21 mouse cellular contexts compared by ENCODE assay signal in the genomic region with DNA sequence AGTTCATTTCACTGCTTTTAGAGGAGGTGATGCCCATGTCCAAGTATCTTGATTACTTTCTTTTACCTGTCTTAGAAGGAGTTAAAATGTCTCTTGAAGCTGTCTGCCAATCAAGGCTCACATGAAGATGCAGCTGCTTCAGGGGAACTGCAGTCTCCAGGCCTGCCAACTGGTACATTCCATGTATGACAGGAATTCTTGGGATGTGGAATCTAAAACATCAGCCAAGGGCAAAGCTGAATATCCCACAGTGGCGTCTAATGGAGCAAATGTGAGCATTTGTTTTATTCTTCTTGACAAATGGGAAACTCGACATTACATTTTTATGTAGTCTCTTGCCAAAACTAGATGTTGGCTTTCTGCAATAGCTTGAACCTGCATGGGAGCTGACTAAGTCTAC.
DNase-seq lines count a peak whose midpoint lies in the region; ATAC-seq lines count a peak whose summit lies in the region.
"Had no signal": no experiment of that assay in that cellular context is flagged by ENCODE, and none has a peak within 500 bp of the region (broad histone marks: within the 10 kb centered on the region; RNA-seq: fewer than 3 reads in every experiment).

No protein-coding gene starts in this region.

- no peak overlapping the region for H3K4me2 ChIP-seq in hindbrain, embryonic 14.5 days (replicated peaks)
- H3K4me2 ChIP-seq: embryonic facial prominence, embryonic 13.5 days; hindbrain, embryonic 15.5 days; stomach, embryonic 15.5 days had no signal

- H3K4me3 ChIP-seq in heart, embryonic 10.5 days, result no peak overlapping the region
- no peak overlapping the region for H3K4me3 ChIP-seq in hindbrain, embryonic 14.5 days (replicated peaks; ENCODE audit: low read length)
- H3K4me3 ChIP-seq: embryonic facial prominence, embryonic 13.5 days; gastrocnemius, adult 2 months; heart, adult 2 months; hindbrain, embryonic 15.5 days; midbrain, embryonic 10.5 days; stomach, embryonic 15.5 days had no signal

- WGBS in heart, embryonic 10.5 days, result 74% methylated on average over 2 of the region's 2 CpGs
- 85% methylated on average over 2 of the region's 2 CpGs for WGBS in hindbrain, embryonic 14.5 days

- DNase-seq in heart, adult 8-10 months (ENCODE audit: low spot score), result peak; percentile 7
- no peak for DNase-seq in heart, embryonic 10.5 days (ENCODE audit: low spot score)
- peak; percentile 11 for DNase-seq in kidney, postnatal 10 days
- DNase-seq in kidney, adult 18-20 months, result no peak
- peak; percentile 12 for DNase-seq in lung, postnatal 36 days
- no peak for DNase-seq in lung, postnatal 25 days (ENCODE audit: low spot score)
- no peak for DNase-seq in hindbrain, embryonic 14.5 days (ENCODE audit: low spot score)
- DNase-seq: adrenal gland, postnatal 10 days; cerebellum, adult 2 months; cerebellum, postnatal 25 days; gastrocnemius, adult 2 months; left cerebral cortex, postnatal 4 days; right cerebral cortex, adult 18-20 months; thymus, postnatal 25 days had no signal

- no peaks in the 10 kb centered on the region for H3K36me3 ChIP-seq in heart, embryonic 10.5 days
- no peaks in the 10 kb centered on the region for H3K36me3 ChIP-seq in hindbrain, embryonic 14.5 days (replicated peaks; ENCODE audit: control insufficient read depth, insufficient read depth)
- H3K36me3 ChIP-seq: embryonic facial prominence, embryonic 13.5 days; hindbrain, embryonic 15.5 days; midbrain, embryonic 10.5 days; stomach, embryonic 15.5 days had no signal

- no peaks in the 10 kb centered on the region for H3K4me1 ChIP-seq in heart, embryonic 10.5 days
- no peaks in the 10 kb centered on the region for H3K4me1 ChIP-seq in hindbrain, embryonic 14.5 days (replicated peaks; ENCODE audit: control insufficient read depth, insufficient read depth, low read length)
- H3K4me1 ChIP-seq: embryonic facial prominence, embryonic 13.5 days; hindbrain, embryonic 15.5 days; midbrain, embryonic 10.5 days; stomach, embryonic 15.5 days had no signal

- H3K27ac ChIP-seq in heart, embryonic 10.5 days, result no peak overlapping the region
- no peak overlapping the region for H3K27ac ChIP-seq in hindbrain, embryonic 14.5 days
- H3K27ac ChIP-seq: embryonic facial prominence, embryonic 13.5 days; gastrocnemius, adult 2 months; heart, adult 2 months; hindbrain, embryonic 15.5 days; midbrain, embryonic 10.5 days; stomach, embryonic 15.5 days had no signal

- no peaks in the 10 kb centered on the region for H3K27me3 ChIP-seq in heart, embryonic 10.5 days (ENCODE audit: insufficient read depth, poor library complexity, severe bottlenecking)
- H3K27me3 ChIP-seq in hindbrain, embryonic 14.5 days (ENCODE audit: control insufficient read depth, insufficient read depth, low read length), result no peaks in the 10 kb centered on the region
- H3K27me3 ChIP-seq: embryonic facial prominence, embryonic 13.5 days; hindbrain, embryonic 15.5 days; stomach, embryonic 15.5 days had no signal

- H3K9me3 ChIP-seq in heart, embryonic 10.5 days, result no peaks in the 10 kb centered on the region
- H3K9me3 ChIP-seq in hindbrain, embryonic 14.5 days (ENCODE audit: control insufficient read depth, low read length), result no peaks in the 10 kb centered on the region
- H3K9me3 ChIP-seq: embryonic facial prominence, embryonic 13.5 days; hindbrain, embryonic 15.5 days; midbrain, embryonic 10.5 days; stomach, embryonic 15.5 days had no signal

- no peak for ATAC-seq in hindbrain, embryonic 14.5 days (ENCODE audit: low FRiP score)
- ATAC-seq: forebrain, embryonic 14.5 days; midbrain, embryonic 16.5 days had no signal

- H3K9ac ChIP-seq in hindbrain, embryonic 14.5 days, result no peak overlapping the region
- H3K9ac ChIP-seq: embryonic facial prominence, embryonic 13.5 days; hindbrain, embryonic 15.5 days; stomach, embryonic 15.5 days had no signal

Comparison
In these comparisons a context has a peak if more than half of its experiments do, and no peak if none do; other contexts are left out.
1. DNase-seq: peak in heart, adult 8-10 months (single experiment), kidney, postnatal 10 days (single experiment) and lung, postnatal 36 days (single experiment); none in heart, embryonic 10.5 days (single experiment), kidney, adult 18-20 months (single experiment), lung, postnatal 25 days (single experiment) and hindbrain, embryonic 14.5 days (single experiment).